Mouse (Mus musculus) stomach, embryonic 16.5 days (tissue): ENCODE results near the gene Umps. TPM values are rescaled to one million over a fixed set of nuclear protein-coding genes. Genes with fewer than 3 reads are reported as not detected.

Experiments
- ATAC-seq: fragments of 200-750 bp; cut with Nextera tagmentation; 2 replicates; pipeline ENCODE4 v1.8.0; 2017; ENCODE audit warnings: moderate number of reproducible peaks, moderate TSS enrichment; ENCODE audit not compliant: insufficient read depth, low FRiP score
- H3K27ac ChIP-seq: fragments of 300-500 bp; sonication (generic); 2 replicates; pipeline ENCODE4 v1.5.1; 2014; ENCODE audit warnings: low read length
- H3K27me3 ChIP-seq: fragments of 300-500 bp; sonication (generic); 2 replicates; pipeline ENCODE4 v1.6.1; 2014; ENCODE audit warnings: low read length, control low read depth, mixed read lengths; ENCODE audit not compliant: control insufficient read depth, insufficient read depth
- H3K36me3 ChIP-seq: fragments of 300-500 bp; sonication (generic); 2 replicates; pipeline ENCODE4 v1.6.1; 2014; ENCODE audit warnings: low read length; ENCODE audit not compliant: control insufficient read depth, insufficient read depth
- H3K4me1 ChIP-seq: fragments of 300-500 bp; sonication (generic); 2 replicates; pipeline ENCODE4 v1.6.1; 2014; ENCODE audit warnings: low read length, control low read depth, mixed read lengths; ENCODE audit not compliant: control insufficient read depth, insufficient read depth
- H3K4me2 ChIP-seq: fragments of 300-500 bp; sonication (generic); 2 replicates; pipeline ENCODE4 v1.6.1; 2014; ENCODE audit warnings: low read depth, low read length, mixed read lengths
- H3K4me3 ChIP-seq: fragments of 300-500 bp; sonication (generic); replicated peaks from 2 replicates; pipeline ENCODE4 v1.5.1; 2014; ENCODE audit warnings: mild to moderate bottlenecking, low read length
- H3K9ac ChIP-seq: fragments of 300-500 bp; sonication (generic); 2 replicates; pipeline ENCODE4 v1.6.1; 2014; ENCODE audit warnings: low read length
- H3K9me3 ChIP-seq: fragments of 300-500 bp; sonication (generic); replicated peaks from 2 replicates; pipeline ENCODE4 v1.6.1; 2016; ENCODE audit warnings: low read length, control low read depth; ENCODE audit not compliant: control insufficient read depth
- WGBS: fragments of 180-500 bp; shearing (Covaris S2); extraction: QIAGEN DNeasy Blood & Tissue Kit; methylation state at CpG from one replicate; pipeline ENCODE4 v1.1.7; 2014; 5-methylcytosine and 5-hydroxymethylcytosine counted together
- polyA plus RNA-seq: library from polyadenylated mRNA; unstranded; fragments of >200 nt; fragmentation: Nextera tagmentation; extraction: Ambion mirVana; gene quantifications from 2 replicates; pipeline ENCODE4 v1.2.1, GENCODE M21; 2015

Umps gene
- polyA plus RNA-seq, 1 experiment from 2014 or later = 54.5 TPM

DNA sequence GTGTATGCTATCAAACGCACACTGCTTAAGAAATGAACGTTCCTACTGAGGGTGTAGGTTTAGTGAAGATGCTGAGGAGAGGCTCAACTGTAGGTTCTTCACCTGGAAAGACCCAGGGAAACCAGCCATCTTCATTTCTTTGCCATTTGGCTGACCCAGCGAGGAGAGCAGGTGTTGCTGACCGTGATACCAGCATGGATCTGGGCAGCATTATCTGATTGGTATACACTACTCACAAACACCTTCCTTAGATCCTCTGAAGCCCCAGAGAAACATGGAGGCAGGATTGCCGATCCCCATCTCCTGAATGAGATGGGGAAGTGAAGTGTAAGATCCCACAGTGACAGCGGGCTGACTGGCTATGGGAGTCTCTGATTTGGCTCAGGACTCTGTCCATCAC, 31.2 kb upstream of the Umps start:
- no peak overlapping the region for H3K4me2 ChIP-seq
- no peak overlapping the region for H3K27ac ChIP-seq
- ATAC-seq = no peak
- H3K9me3 ChIP-seq = no peaks in the 10 kb centered on the region
- WGBS = 78% methylated on average over 6 of the region's 6 CpGs
- H3K4me1 ChIP-seq = no peaks in the 10 kb centered on the region
- H3K4me3 ChIP-seq = no peak overlapping the region
- H3K9ac ChIP-seq = no peak overlapping the region
- no peaks in the 10 kb centered on the region for H3K27me3 ChIP-seq
- H3K36me3 ChIP-seq = no peaks in the 10 kb centered on the region

- Histone ChIP-seq H3K36me3 (no peaks in the 10 kb centered on the region), H3K4me1 (no peaks in the 10 kb centered on the region; the same call in 1 of the 2 replicates), H3K27me3 (no peaks in the 10 kb centered on the region), H3K27ac (no peak overlapping the region), H3K9me3 (no peaks in the 10 kb centered on the region), H3K4me2 (no peak overlapping the region), H3K4me3 (no peak overlapping the region), H3K9ac (no peak overlapping the region)
- 9% methylated on average over 5 of the region's 5 CpGs for WGBS
- no peak for ATAC-seq
Measured at GRCm38 (mm10) chr16:33996030-33996429, 29.2 kb upstream of the Umps start.

GRCm38 (mm10) chr16:33995496-33995895, 28.7 kb upstream of the Umps start:
- Histone ChIP-seq H3K4me1 (peaks cover 4% of the 10 kb centered on the region), H3K9ac (no peak overlapping the region), H3K4me3 (no peak overlapping the region), H3K36me3 (no peaks in the 10 kb centered on the region), H3K27me3 (no peaks in the 10 kb centered on the region), H3K9me3 (no peaks in the 10 kb centered on the region), H3K27ac (no peak overlapping the region), H3K4me2 (no peak overlapping the region)
- no peak for ATAC-seq
- 77% methylated on average over 3 of the region's 3 CpGs for WGBS

DNA sequence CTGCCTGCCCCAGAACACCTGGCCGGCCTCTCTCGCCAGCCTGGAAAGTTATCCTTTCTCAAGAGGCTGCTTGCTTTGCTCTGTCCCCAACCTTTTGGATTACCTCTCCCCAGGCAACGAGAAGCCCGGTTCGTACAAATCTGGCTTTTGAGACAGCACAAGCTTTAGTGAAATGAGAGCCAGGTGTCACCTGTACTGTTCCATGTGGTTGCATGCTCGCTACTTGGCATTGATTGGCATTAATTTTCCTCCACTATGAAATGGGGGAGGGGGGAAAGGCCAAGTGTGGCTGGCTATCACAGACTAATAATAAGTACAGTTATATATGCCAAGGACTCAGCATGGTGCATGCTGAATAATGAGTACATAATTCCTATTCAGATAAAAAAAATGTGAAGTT, 27.5 kb upstream of the Umps start:
- Histone ChIP-seq H3K4me3 (no peak overlapping the region), H3K27ac (no peak overlapping the region), H3K9ac (no peak overlapping the region), H3K27me3 (no peaks in the 10 kb centered on the region), H3K4me2 (no peak overlapping the region), H3K4me1 (peaks cover 4% of the 10 kb centered on the region), H3K9me3 (no peaks in the 10 kb centered on the region), H3K36me3 (no peaks in the 10 kb centered on the region)
- no peak for ATAC-seq
- WGBS = 88% methylated on average over 6 of the region's 6 CpGs

GRCm38 (mm10) chr16:33990712-33991111, 23.9 kb upstream of the Umps start:
- Histone ChIP-seq H3K36me3 (no peaks in the 10 kb centered on the region), H3K9ac (no peak overlapping the region), H3K27ac (no peak overlapping the region), H3K4me3 (no peak overlapping the region), H3K9me3 (no peaks in the 10 kb centered on the region), H3K27me3 (no peaks in the 10 kb centered on the region), H3K4me2 (no peak overlapping the region), H3K4me1 (peaks cover 4% of the 10 kb centered on the region)
- 53% methylated on average over 4 of the region's 4 CpGs for WGBS
- no peak for ATAC-seq

- H3K4me3 ChIP-seq = no peak overlapping the region
- H3K4me1 ChIP-seq = peaks cover 4% of the 10 kb centered on the region
- no peak overlapping the region for H3K27ac ChIP-seq
- H3K4me2 ChIP-seq = no peak overlapping the region
- no peaks in the 10 kb centered on the region for H3K9me3 ChIP-seq
- no peaks in the 10 kb centered on the region for H3K27me3 ChIP-seq
- 88% methylated on average over 1 of the region's 1 CpGs for WGBS
- H3K36me3 ChIP-seq = no peaks in the 10 kb centered on the region
- H3K9ac ChIP-seq = no peak overlapping the region
- no peak for ATAC-seq
Measured at GRCm38 (mm10) chr16:33989106-33989505, 22.3 kb upstream of the Umps start.

- H3K4me1 ChIP-seq = peaks cover 4% of the 10 kb centered on the region
- no peak overlapping the region for H3K4me2 ChIP-seq
- no peak for ATAC-seq
- H3K9ac ChIP-seq = no peak overlapping the region
- H3K9me3 ChIP-seq = no peaks in the 10 kb centered on the region
- no peak overlapping the region for H3K27ac ChIP-seq
- WGBS = 58% methylated on average over 17 of the region's 17 CpGs
- no peaks in the 10 kb centered on the region for H3K36me3 ChIP-seq
- H3K4me3 ChIP-seq = no peak overlapping the region
- H3K27me3 ChIP-seq = no peaks in the 10 kb centered on the region
Measured at GRCm38 (mm10) chr16:33988358-33989012, 21.6 kb upstream of the Umps start.

GRCm38 (mm10) chr16:33986993-33987392, 20.2 kb upstream of the Umps start:
- no peak overlapping the region for H3K4me3 ChIP-seq
- no peak for ATAC-seq
- 90% methylated on average over 7 of the region's 7 CpGs for WGBS

DNA sequence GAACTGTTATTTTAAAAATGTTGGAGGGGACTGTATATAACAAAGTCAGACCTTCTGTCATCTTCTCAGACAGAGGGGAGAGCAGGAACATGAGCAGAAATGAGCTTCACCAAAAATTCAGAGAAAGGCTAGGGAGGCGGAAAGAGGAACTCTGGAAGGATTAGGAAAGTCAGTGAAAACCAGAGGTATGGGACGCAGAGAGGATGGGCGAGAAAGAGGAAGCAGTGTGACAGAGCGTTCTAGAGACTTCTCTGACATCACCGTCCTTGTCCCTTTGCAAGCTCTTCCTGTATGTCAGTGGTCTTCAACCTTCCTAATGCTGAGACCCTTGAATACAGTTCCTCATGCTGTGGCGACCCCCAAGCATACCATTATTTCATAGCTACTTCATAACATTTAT, 18.5 kb upstream of the Umps start:
- H3K36me3 ChIP-seq = no peaks in the 10 kb centered on the region
- H3K27me3 ChIP-seq = no peaks in the 10 kb centered on the region
- no peak for ATAC-seq
- no peaks in the 10 kb centered on the region for H3K4me1 ChIP-seq
- no peaks in the 10 kb centered on the region for H3K9me3 ChIP-seq
- no peak overlapping the region for H3K4me2 ChIP-seq
- H3K4me3 ChIP-seq = no peak overlapping the region
- WGBS = 77% methylated on average over 6 of the region's 6 CpGs
- H3K27ac ChIP-seq = no peak overlapping the region
- H3K9ac ChIP-seq = no peak overlapping the region

More at GRCm38 (mm10) chr16:33986993-33987392, 20.2 kb upstream of the Umps start:
- Histone ChIP-seq H3K9ac (no peak overlapping the region), H3K4me2 (no peak overlapping the region), H3K27me3 (no peaks in the 10 kb centered on the region), H3K4me1 (peaks cover 4% of the 10 kb centered on the region), H3K9me3 (no peaks in the 10 kb centered on the region), H3K36me3 (no peaks in the 10 kb centered on the region), H3K27ac (no peak overlapping the region)
